Mouse (Mus musculus) megakaryocyte, embryonic 14.5 days (primary cell): ENCODE results near the gene Akap13.

Experiments used
- FLI1 ChIP-seq: IDR thresholded peaks from 2 replicates; pipeline ENCODE4 v1.6.1; 2012; ENCODE audit warnings: low read length, inconsistent platforms, mixed read lengths
- GATA1 ChIP-seq: IDR thresholded peaks from 3 replicates; pipeline ENCODE4 v1.6.1; 2012; ENCODE audit warnings: mixed read lengths, low read length, inconsistent platforms, borderline replicate concordance

DNA sequence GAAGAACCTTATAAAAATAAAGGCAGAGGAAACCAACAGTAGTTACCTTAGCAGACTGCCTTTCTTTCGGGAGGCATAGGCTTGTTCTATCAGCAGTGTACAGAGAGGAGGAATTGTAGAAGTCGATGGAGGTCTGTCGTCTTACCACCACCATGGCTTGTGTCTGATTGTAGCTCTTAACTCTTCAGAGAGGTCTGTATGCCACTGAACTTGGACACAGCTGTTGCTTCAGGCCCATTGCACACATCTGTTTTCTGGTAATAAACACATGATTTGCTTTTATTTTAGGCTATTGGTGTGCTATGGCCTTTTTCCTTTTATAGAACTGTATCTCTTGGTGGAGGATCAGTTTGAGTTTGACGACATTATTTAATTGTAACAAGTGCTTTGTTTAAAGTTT lies 51.3 kb downstream of the Akap13 start:
- no peak for TF ChIP-seq GATA1
- TF ChIP-seq FLI1: no peak
